Mouse (Mus musculus) embryonic stem cell, embryonic (primary cell): ENCODE data around the gene Anxa11.
"Not testable (repeated sequence)": the region's sequence is repeated elsewhere in the genome, so short reads cannot be mapped to it uniquely, and the experiment has no call there.

ENCODE experiments used
- CTCF ChIA-PET, 4 experiments: fragments of 300-600 bp in 2 of 4; fragments of 350-600 bp in 2 of 4; sonication (Branson Sonifier 250); formaldehyde crosslinking; loops; one replicate each; lab custom pipeline; 2022; ENCODE audit warnings: inconsistent platforms in 2 of 4; lab: Charles Lee
- POLR2A ChIA-PET, 4 experiments: fragments of 300-600 bp in 2 of 4; fragments of 350-600 bp in 2 of 4; sonication (Branson Sonifier 250); formaldehyde crosslinking; loops; one replicate each; lab custom pipeline; 2022; ENCODE audit warnings: antibody characterized with exemption in 4 of 4, inconsistent platforms in 1 of 4; lab: Charles Lee

Anxa11 gene

GRCm38 (mm10) chr14:25872461-25873415 lies 30.8 kb downstream of the Anxa11 start:
- POLR2A ChIA-PET, result interaction anchor here in 2 of 4 experiments (0.6 to 0.8 kb wide), 3 partner anchors 12 to 1473 kb away, joined by 3 to 6 read pairs (median 4); no protein-coding TSS in a partner anchor

GRCm38 (mm10) chr14:25876640-25877039 lies 34.7 kb downstream of the Anxa11 start:
- POLR2A ChIA-PET, CTCF ChIA-PET: not testable (repeated sequence)

More at GRCm38 (mm10) chr14:25872461-25873415, 30.8 kb downstream of the Anxa11 start:
- CTCF ChIA-PET, result no interaction called here

GRCm38 (mm10) chr14:25881769-25882168 lies 39.8 kb downstream of the Anxa11 start:
- CTCF ChIA-PET, POLR2A ChIA-PET: not testable (repeated sequence)

DNA sequence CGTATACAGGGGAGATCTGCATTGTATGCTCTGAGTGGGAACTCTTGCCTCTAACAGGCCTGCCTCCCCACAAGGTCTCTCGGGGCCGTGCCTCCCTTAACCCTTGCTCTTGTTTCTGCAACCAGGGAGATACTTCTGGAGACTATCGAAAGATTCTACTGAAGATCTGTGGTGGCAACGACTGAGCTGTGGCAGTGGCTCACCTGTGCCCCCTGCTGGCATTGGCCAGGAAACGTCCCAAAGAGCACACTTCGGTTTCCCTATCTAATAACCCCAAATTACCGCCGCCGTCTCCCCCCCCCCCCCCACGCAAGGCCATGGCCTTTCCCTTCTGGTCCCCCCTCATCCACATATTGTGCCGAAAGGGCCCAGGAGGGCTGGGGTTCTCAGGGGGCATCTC lies 43.9 kb downstream of the Anxa11 start:
- CTCF ChIA-PET, POLR2A ChIA-PET: not testable (repeated sequence)

- POLR2A ChIA-PET, CTCF ChIA-PET: not testable (repeated sequence)
Observed at GRCm38 (mm10) chr14:25894566-25894965, 52.6 kb downstream of the Anxa11 start.

DNA sequence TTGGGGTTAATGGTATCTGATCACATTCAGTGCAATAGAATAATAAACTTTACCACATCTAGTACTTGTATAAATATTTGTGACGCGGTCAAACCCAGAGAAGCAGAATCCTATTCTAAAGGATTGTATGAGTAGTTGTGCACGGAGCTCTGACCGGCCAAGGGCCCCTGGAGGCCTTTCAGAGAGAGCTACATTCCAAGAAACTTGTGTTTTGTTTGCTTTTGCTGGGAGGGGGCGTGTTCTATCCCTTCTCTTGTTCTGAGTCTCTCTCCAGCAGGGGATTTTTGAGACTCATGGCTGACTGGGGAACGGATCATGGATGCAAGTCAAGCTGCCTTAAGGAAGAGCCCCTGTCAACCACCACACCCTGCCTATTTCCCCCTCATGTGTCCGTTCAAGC lies 53.7 kb downstream of the Anxa11 start:
- POLR2A ChIA-PET, CTCF ChIA-PET: not testable (repeated sequence)

DNA sequence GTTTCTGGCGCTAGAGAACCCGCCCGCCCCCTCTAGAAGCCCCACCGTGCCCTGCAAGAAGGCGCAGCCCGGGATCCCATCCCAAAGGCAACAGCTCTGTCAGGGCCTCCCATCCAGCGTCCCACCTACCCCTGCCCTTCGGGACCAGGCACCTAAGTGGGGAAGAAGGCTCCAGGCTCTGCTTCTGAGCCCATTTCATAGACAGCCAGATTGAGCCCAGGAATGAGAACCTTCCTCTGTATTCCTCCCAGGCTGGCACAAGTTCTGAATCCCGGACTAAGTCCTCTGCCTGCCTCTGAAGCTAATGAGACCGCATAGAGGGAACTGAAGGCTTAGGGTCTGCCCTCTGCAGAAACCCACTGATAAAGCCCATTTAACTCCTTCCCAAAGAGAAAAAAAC lies 61.0 kb downstream of the Anxa11 start, which contains the start of gene Plac9a:
Plac9a (minus strand) TSS at position 101 of the 400 bp plus-strand sequence.
- CTCF ChIA-PET, POLR2A ChIA-PET: not testable (repeated sequence)

- CTCF ChIA-PET, result not testable (repeated sequence)
- POLR2A ChIA-PET, result interaction anchor here in 1 of 4 experiments (0.7 kb wide), 1 partner anchor 67 kb away, joined by 3 read pairs; no protein-coding TSS in a partner anchor
Observed at GRCm38 (mm10) chr14:25905243-25905642, 63.3 kb downstream of the Anxa11 start.

DNA sequence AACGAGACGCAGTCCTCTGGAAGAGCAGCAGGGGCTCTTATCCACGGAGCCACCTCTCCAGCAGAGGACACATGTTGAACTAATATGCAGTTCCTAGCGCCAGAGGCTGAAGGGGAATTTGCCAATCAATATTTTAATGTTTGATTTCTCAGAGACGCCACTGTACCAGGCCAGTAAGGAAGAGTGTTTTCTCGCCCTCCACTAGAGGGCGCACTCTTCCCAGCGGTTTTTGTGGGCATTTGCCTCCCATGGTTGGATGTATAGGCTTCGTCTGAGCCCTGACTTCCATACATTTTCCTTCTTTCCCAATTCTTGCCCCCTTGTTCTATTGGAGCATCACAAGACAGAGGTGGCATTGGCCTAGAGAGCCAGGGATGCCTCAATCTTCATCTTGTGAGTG lies 65.3 kb downstream of the Anxa11 start:
- CTCF ChIA-PET, POLR2A ChIA-PET: not testable (repeated sequence)

- POLR2A ChIA-PET, CTCF ChIA-PET: not testable (repeated sequence)
Observed at GRCm38 (mm10) chr14:25908976-25909375, 67.0 kb downstream of the Anxa11 start.

DNA sequence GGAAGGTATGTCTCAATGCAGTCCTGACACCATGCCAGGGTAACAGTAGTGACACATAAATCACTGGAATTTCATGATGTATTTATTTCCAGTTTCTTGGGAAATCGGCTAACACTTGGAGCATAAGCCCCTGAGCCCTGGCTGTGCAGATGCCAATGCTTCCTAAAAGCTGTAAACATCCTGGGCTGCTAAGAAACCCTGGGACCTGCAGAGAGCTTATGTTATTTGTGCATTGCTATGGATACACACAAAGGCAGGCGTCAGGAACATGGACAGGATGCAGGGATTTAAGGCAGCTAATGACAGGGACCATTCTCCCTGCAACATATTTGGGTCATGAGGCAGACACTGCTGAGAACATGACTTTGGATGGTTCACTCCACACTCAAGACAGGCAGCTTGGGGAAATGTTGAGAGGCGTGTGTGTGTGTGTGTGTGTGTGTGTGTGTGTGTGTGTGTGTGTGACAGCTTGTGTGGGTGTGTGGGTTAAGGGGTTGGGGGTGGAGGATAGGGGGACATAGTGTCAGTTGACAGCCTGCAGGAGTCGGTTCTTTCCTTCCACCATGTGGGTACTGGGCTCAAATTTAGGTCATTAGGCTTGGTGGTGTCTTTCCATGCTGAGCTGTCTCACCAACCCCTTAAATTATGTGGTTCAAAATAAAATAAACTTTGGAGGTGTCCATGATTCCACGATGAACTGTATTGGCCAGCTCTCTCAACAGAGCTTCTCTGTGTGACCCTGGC lies 76.6 kb downstream of the Anxa11 start:
- CTCF ChIA-PET, POLR2A ChIA-PET: not testable (repeated sequence)

- CTCF ChIA-PET, POLR2A ChIA-PET: not testable (repeated sequence)
Observed at GRCm38 (mm10) chr14:25926814-25927561, 85.0 kb downstream of the Anxa11 start.

GRCm38 (mm10) chr14:25927562-25927881 lies 85.6 kb downstream of the Anxa11 start, which contains the start of gene Tmem254a:
TSS of gene Tmem254a (minus strand) at chr14:25927672.
- POLR2A ChIA-PET, CTCF ChIA-PET: not testable (repeated sequence)
